Mouse (Mus musculus) liver, embryonic 13.5 days (tissue): ENCODE results near the gene Hmgb1. TPM values are rescaled to one million over a fixed set of nuclear protein-coding genes. Genes with fewer than 3 reads are reported as not detected.
A peak's percentile ranks its signal among the peaks of the same experiment; 100 is the strongest.

Experiments used
- ATAC-seq: fragments of 200-750 bp; cut with Nextera tagmentation; 2 replicates; pipeline ENCODE4 v1.8.0; 2017; ENCODE audit warnings: low read depth, mild to moderate bottlenecking, moderate number of reproducible peaks, moderate library complexity
- DNase-seq: peaks from one replicate; pipeline ENCODE4 v3.0.0; 2022
- H3K27ac ChIP-seq: fragments of 300-500 bp; sonication (generic); 2 replicates; pipeline ENCODE4 v1.5.1; 2015; ENCODE audit warnings: moderate library complexity, mild to moderate bottlenecking, inconsistent platforms
- H3K27me3 ChIP-seq: fragments of 300-500 bp; sonication (generic); 2 replicates; pipeline ENCODE4 v1.6.1; 2015; ENCODE audit warnings: mild to moderate bottlenecking, inconsistent platforms
- H3K36me3 ChIP-seq: fragments of 300-500 bp; sonication (generic); 2 replicates; pipeline ENCODE4 v1.6.1; 2015; ENCODE audit warnings: mild to moderate bottlenecking, inconsistent platforms
- H3K4me1 ChIP-seq: fragments of 300-500 bp; sonication (generic); replicated peaks from 2 replicates; pipeline ENCODE4 v1.6.1; 2015; ENCODE audit warnings: inconsistent platforms
- H3K4me2 ChIP-seq: fragments of 300-500 bp; sonication (generic); 2 replicates; pipeline ENCODE4 v1.6.1; 2015; ENCODE audit warnings: inconsistent platforms, mild to moderate bottlenecking, moderate library complexity
- H3K4me3 ChIP-seq: fragments of 300-500 bp; sonication (generic); replicated peaks from 2 replicates; pipeline ENCODE4 v1.5.1; 2015; ENCODE audit warnings: mild to moderate bottlenecking, inconsistent platforms
- H3K9ac ChIP-seq: fragments of 300-500 bp; sonication (generic); 2 replicates; pipeline ENCODE4 v1.6.1; 2015; ENCODE audit warnings: mild to moderate bottlenecking, inconsistent platforms
- H3K9me3 ChIP-seq: fragments of 300-500 bp; sonication (generic); replicated peaks from 2 replicates; pipeline ENCODE4 v1.6.1; 2016; ENCODE audit warnings: inconsistent platforms
- WGBS: fragments of 180-500 bp; shearing (Covaris S2); methylation state at CpG from one replicate; pipeline ENCODE4 v1.1.7; 2015; ENCODE audit not compliant: insufficient replicate concordance; 5-methylcytosine and 5-hydroxymethylcytosine counted together
- polyA plus RNA-seq: library from polyadenylated mRNA; unstranded; fragments of >200 nt; fragmentation: Nextera tagmentation; extraction: Ambion mirVana; gene quantifications from 2 replicates; pipeline ENCODE4 v1.2.1, GENCODE M21; 2015

The Hmgb1 gene
- polyA plus RNA-seq, 1 experiment from 2014 or later, result 678 TPM

- Histone ChIP-seq H3K27ac (peak overlapping the region; percentile 96), H3K9ac (peak overlapping the region; percentile 82), H3K4me2 (peak overlapping the region; percentile 79), H3K9me3 (no peaks in the 10 kb centered on the region), H3K4me3 (peak overlapping the region; percentile 72), H3K27me3 (no peaks in the 10 kb centered on the region), H3K4me1 (peaks cover 41% of the 10 kb centered on the region), H3K36me3 (peaks cover 21% of the 10 kb centered on the region)
- DNase-seq (no peak), ATAC-seq (peak; percentile 12)
- WGBS, result 0% methylated on average over 20 of the region's 20 CpGs
Observed at GRCm38 (mm10) chr5:149184844-149185186, 526 bp upstream of the Hmgb1 start.

DNA sequence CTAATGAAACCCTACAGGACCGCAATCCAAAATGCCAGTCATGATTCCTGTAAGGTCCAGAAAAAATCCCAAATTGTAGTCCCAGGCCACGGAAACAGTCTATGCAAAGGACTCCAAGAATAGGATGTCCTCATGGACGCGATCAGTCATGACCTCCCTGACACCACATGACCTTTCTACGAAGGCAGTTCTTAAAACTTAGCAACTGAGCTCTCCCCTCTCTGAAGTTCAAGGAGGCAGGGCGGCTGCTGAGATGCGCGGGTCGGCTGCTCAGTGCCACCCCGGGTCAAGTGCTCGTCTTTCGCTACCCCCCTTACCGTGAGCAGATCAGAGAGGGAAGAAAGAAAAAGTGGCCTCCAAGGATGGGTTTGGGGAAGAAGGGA lies 577 bp downstream of the Hmgb1 start:
- H3K4me3 ChIP-seq, result peak overlapping the region; percentile 72
- H3K27ac ChIP-seq, result peak overlapping the region; percentile 96

GRCm38 (mm10) chr5:149183122-149183521 lies 1.2 kb downstream of the Hmgb1 start:
- H3K4me3 ChIP-seq, result peak overlapping the region; percentile 72
- ATAC-seq, result no peak
- peak overlapping the region; percentile 72 for H3K4me2 ChIP-seq
- H3K27me3 ChIP-seq, result no peaks in the 10 kb centered on the region
- 28% methylated on average over 1 of the region's 1 CpGs for WGBS
- H3K9ac ChIP-seq, result peak overlapping the region; percentile 86
- H3K27ac ChIP-seq, result peak overlapping the region; percentile 96
- peaks cover 7% of the 10 kb centered on the region; the same call in 1 of the 2 replicates for H3K36me3 ChIP-seq
- no peak for DNase-seq
- no peaks in the 10 kb centered on the region for H3K9me3 ChIP-seq
- peaks cover 31% of the 10 kb centered on the region for H3K4me1 ChIP-seq

More for the DNA sequence above, 577 bp downstream of the Hmgb1 start:
- H3K36me3 ChIP-seq, result peaks cover 11% of the 10 kb centered on the region; the same call in 1 of the 2 replicates
- no peaks in the 10 kb centered on the region for H3K27me3 ChIP-seq
- DNase-seq, result no peak
- H3K4me1 ChIP-seq, result peaks cover 31% of the 10 kb centered on the region
- H3K9me3 ChIP-seq, result no peaks in the 10 kb centered on the region
- peak; percentile 55 for ATAC-seq
- WGBS, result under 1% methylated on average over 13 of the region's 13 CpGs
- H3K4me2 ChIP-seq, result peak overlapping the region; percentile 72
- peak overlapping the region; percentile 86 for H3K9ac ChIP-seq

DNA sequence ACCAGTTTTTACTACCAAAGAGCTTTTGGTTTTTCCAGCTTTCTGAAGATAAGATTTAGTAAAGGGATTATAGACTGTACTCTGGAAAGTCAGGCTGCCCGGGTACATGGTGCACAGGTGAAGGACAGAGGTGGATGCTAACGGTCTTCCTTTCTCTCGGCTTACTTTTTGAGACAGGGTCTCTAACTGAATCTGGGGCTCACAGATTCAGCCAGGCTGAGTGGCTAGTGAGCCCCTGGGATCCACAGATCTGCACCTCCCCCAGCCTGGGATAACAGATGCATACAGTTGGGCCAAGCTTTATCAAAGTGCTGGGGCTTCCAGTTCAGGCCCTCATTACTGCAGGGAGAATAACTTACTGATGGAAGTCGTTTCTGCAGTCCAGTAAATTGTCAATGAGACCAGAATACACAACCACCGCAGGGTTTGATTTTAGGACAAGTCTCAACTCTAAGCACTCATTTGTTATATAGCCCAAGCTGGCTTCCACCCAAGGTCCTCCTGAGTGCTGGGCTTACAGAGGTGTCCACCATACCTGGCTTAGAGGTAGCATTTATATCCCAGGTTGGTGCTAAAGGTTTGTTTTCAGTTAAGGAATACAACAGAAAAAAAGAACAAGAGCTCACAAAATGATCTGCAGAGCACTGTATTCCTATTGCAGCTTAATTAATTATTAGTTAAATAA lies 2.0 kb downstream of the Hmgb1 start:
- H3K9me3 ChIP-seq, result no peaks in the 10 kb centered on the region
- ATAC-seq (no peak), DNase-seq (no peak)
- no peaks in the 10 kb centered on the region for H3K27me3 ChIP-seq
- H3K9ac ChIP-seq, result peak overlapping the region; percentile 47; the same call in 1 of the 2 replicates
- peaks cover 31% of the 10 kb centered on the region for H3K4me1 ChIP-seq
- 0 out of 2 replicates have a peak, but pooled peaks cover 4% of the 10 kb centered on the region for H3K36me3 ChIP-seq
- WGBS, result 71% methylated on average over 5 of the region's 5 CpGs
- H3K4me2 ChIP-seq, result peak overlapping the region; percentile 45
- H3K27ac ChIP-seq, result peak overlapping the region; percentile 11; the same call in 1 of the 2 replicates
- no peak overlapping the region for H3K4me3 ChIP-seq

DNA sequence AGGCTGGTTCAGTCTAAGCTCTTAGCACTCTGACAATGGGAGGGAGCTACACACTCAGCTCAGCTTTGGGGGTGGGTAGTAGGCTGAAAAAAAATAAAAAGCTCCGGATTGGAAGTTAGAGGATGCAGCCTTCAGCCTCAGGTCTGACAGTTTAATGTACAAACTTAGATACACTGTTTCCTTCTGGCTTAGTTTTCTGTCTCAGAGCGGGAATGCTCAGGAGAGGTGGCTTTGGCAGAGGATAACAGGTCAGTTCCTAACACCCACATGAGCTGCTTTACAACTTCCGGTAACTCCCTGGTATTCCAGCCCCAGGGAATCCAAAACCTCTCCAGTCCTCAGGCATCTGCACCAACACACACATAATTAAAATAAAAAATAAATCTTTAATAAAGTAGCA lies 4.5 kb downstream of the Hmgb1 start:
- H3K36me3 ChIP-seq, result no peaks in the 10 kb centered on the region
- no peak overlapping the region for H3K4me2 ChIP-seq
- DNase-seq (no peak), ATAC-seq (no peak)
- no peaks in the 10 kb centered on the region for H3K9me3 ChIP-seq
- 84% methylated on average over 3 of the region's 3 CpGs for WGBS
- no peak overlapping the region for H3K27ac ChIP-seq
- H3K9ac ChIP-seq, result no peak overlapping the region
- no peak overlapping the region for H3K4me3 ChIP-seq
- H3K4me1 ChIP-seq, result peaks cover 9% of the 10 kb centered on the region
- no peaks in the 10 kb centered on the region for H3K27me3 ChIP-seq

GRCm38 (mm10) chr5:149178095-149178494 lies 6.2 kb downstream of the Hmgb1 start:
- Histone ChIP-seq H3K4me2 (no peak overlapping the region), H3K9ac (no peak overlapping the region), H3K27me3 (no peaks in the 10 kb centered on the region), H3K36me3 (no peaks in the 10 kb centered on the region), H3K4me1 (peaks cover 9% of the 10 kb centered on the region), H3K9me3 (no peaks in the 10 kb centered on the region), H3K4me3 (no peak overlapping the region), H3K27ac (no peak overlapping the region)
- 71% methylated on average over 5 of the region's 5 CpGs for WGBS
- ATAC-seq (no peak), DNase-seq (no peak)

- Histone ChIP-seq H3K27me3 (no peaks in the 10 kb centered on the region), H3K36me3 (no peaks in the 10 kb centered on the region), H3K9ac (no peak overlapping the region), H3K27ac (no peak overlapping the region), H3K9me3 (no peaks in the 10 kb centered on the region), H3K4me1 (no peaks in the 10 kb centered on the region), H3K4me3 (no peak overlapping the region), H3K4me2 (no peak overlapping the region)
- whole genome bisulfite sequencing, result 87% methylated on average over 6 of the region's 6 CpGs
- ATAC-seq, result no peak
- DNase-seq, result no peak
Observed at GRCm38 (mm10) chr5:149175736-149176135, 8.6 kb downstream of the Hmgb1 start.

DNA sequence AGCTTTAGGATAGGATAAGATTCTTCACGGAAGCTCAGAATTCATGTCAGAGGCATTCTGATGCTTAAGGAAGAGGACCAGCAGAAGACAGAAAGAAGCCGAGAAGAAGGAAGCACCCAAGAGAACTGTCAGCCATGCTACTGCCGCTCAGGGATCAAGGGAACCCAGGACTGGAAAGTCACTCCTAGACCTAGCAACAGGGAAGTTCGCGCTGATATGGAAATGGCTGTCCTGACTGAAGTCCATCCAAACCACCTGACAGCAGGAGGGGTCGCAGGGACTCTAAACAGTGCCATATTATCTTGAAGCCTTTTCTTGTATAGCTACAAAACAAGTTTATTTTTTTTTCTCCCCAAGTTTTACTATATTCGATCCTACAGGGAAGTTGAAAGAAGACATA lies 9.8 kb downstream of the Hmgb1 start:
- H3K4me1 ChIP-seq, result no peaks in the 10 kb centered on the region
- no peak overlapping the region for H3K4me3 ChIP-seq
- H3K27ac ChIP-seq, result no peak overlapping the region
- no peak overlapping the region for H3K9ac ChIP-seq
- DNase-seq (no peak), ATAC-seq (no peak)
- no peaks in the 10 kb centered on the region for H3K36me3 ChIP-seq
- H3K27me3 ChIP-seq, result no peaks in the 10 kb centered on the region
- no peaks in the 10 kb centered on the region for H3K9me3 ChIP-seq
- H3K4me2 ChIP-seq, result no peak overlapping the region
- 74% methylated on average over 7 of the region's 7 CpGs for WGBS

GRCm38 (mm10) chr5:149172246-149172645 lies 12.0 kb downstream of the Hmgb1 start:
- Histone ChIP-seq H3K27ac (no peak overlapping the region), H3K4me3 (no peak overlapping the region), H3K9ac (no peak overlapping the region), H3K9me3 (no peaks in the 10 kb centered on the region), H3K36me3 (no peaks in the 10 kb centered on the region), H3K27me3 (no peaks in the 10 kb centered on the region), H3K4me2 (no peak overlapping the region), H3K4me1 (no peaks in the 10 kb centered on the region)
- DNase-seq (no peak), ATAC-seq (no peak)
- WGBS, result 52% methylated on average over 10 of the region's 10 CpGs

DNA sequence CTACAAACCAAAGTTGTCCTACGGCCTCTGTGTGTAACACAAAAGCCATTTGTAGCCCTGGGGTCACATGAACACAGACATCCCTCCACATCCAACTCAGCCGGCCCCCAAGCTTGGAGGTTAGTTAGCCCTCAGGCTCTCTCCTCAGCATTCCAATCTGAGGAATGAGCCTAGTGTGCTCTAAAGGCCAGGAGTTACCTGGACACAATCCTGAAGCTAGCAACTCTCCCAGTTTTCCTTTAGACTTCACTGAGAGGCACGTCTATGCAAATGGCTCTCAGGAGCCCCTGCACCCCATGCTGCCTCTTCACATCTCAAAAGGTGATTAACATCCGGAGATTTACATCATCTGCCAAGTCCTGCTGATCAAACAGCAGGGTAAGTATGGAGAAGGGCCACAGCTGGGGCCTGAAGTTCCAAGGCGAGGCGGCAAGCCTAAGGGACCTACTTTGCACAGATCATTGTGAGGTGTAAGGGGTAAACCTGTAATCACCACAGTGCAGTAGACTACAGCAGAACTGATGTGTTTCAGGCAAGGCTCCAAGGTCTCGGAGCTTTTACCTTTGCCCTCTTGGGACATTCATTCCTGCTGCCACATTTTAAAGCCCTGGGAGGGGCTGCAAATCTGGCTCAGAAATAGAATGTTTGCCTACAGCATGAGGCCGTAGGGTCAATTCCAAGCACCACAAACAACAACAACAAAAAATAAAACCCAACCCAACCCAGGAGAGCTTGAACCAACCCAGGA lies 13.3 kb downstream of the Hmgb1 start:
- Histone ChIP-seq H3K9me3 (no peaks in the 10 kb centered on the region), H3K27me3 (no peaks in the 10 kb centered on the region), H3K36me3 (no peaks in the 10 kb centered on the region), H3K4me3 (no peak overlapping the region), H3K4me1 (no peaks in the 10 kb centered on the region), H3K9ac (no peak overlapping the region), H3K27ac (no peak overlapping the region), H3K4me2 (no peak overlapping the region)
- ATAC-seq (peak; percentile 31; the same call in 1 of the 2 replicates), DNase-seq (no peak)
- WGBS, result 61% methylated on average over 8 of the region's 8 CpGs

DNA sequence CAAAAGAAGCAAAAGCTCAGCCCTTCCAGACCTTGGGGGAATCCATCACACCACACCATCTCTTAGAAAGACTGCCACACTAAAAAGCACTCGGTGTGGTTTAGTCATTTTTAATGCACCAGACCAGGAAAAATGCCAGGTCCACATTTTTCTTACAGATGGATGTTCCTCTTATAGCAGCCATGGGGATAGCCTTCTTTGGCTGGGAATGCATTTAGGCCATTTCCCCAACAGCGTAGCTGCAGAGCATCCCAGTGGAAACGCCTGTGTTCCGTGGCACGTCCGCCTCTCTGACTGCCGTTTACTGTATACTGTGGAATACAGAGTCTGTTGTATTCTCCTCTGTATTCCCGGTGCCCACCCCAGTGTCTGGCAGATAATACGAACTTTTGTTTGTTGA lies 15.5 kb downstream of the Hmgb1 start:
- no peak overlapping the region for H3K4me2 ChIP-seq
- no peak overlapping the region for H3K9ac ChIP-seq
- WGBS, result 82% methylated on average over 9 of the region's 9 CpGs
- H3K9me3 ChIP-seq, result no peaks in the 10 kb centered on the region
- no peaks in the 10 kb centered on the region for H3K27me3 ChIP-seq
- DNase-seq (no peak), ATAC-seq (no peak)
- H3K4me3 ChIP-seq, result no peak overlapping the region
- no peak overlapping the region for H3K27ac ChIP-seq
- H3K36me3 ChIP-seq, result no peaks in the 10 kb centered on the region
- H3K4me1 ChIP-seq, result no peaks in the 10 kb centered on the region
